Mouse (Mus musculus): ENCODE measurements around the gene Fbxo46. TPM values are rescaled to one million over a fixed set of nuclear protein-coding genes. Genes with fewer than 3 reads are reported as not detected.

Gene Fbxo46
- total RNA-seq, 2 experiments from 2014 or later = 15.0 to 15.4 TPM

DNA sequence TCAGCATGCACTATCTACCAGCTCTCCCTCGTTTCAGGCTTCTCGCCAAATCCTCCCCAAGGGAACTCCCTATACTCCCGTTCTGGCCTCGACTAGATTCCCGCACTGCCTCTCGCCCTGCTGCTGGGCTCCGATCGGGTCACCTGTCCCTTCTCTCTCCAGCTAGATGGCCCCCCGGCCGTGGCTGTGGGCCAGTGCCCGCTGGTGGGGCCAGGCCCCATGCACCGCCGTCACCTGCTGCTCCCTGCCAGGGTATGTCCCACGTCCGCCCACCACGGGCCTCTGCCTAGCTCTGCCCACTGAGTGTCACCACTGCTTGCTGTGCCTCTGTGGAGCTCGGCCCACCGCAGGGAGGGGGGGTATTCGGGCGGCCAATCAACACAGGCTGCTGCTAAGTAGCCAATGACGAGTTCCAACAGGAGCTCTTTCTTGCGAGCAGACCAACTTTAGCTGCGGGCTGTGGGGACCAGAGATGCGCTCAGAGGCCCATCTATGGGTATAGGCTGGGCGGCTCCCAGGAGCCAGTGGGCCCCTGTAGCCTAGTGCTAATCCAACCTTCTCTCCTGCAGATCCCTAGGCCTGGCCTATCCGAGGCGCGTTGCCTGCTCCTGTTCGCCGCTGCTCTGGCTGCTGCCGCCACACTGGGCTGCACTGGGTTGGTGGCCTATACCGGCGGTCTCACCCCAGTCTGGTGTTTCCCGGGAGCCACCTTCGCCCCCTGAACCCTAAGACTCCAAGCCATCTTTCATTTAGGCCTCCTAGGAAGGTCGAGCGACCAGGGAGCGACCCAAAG lies 27.1 kb upstream of the Fbxo46 start:
- peak in 1 of 2 experiments; percentile 48 for DNase-seq (ENCODE audit: low spot score in 2 of 2)

DNA sequence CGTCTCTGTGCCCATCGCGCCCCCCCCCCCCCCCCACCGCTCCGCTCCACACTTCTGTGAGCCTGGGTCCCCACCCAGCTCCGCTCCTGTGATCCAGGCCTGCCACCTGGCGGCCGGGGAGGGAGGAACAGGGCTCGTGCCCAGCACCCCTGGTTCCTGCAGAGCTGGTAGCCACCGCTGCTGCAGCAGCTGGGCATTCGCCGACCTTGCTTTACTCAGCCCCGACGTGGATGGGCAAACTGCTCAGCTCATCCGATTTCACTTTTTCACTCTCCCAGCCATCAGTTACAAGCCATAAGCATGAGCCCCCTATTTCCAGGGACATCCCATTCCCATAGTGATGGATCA lies 26.5 kb upstream of the Fbxo46 start:
- peak in 1 of 2 experiments; percentile 75 for DNase-seq (ENCODE audit: low spot score in 2 of 2)

GRCm38 (mm10) chr7:19093537-19094385 lies 25.9 kb upstream of the Fbxo46 start:
- DNase-seq (ENCODE audit: low spot score in 2 of 2) = peak; percentile 62 to 78

DNA sequence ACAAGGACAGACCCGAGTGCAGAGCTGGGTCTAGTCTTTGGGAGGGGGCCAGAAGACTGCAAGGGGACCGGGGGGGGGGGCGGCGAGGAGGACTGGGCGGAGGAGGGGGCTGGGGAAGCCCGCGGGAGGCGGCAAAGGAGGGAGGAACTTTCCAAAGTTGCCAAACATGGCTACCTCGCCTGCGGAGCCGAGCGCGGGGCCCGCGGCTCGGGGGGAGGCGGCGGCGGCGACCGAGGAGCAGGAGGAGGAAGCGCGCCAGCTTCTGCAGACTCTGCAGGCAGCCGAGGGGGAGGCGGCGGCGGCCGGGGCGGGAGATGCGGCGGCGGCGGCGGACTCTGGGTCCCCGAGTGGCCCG lies 25.2 kb upstream of the Fbxo46 start, which contains the start of gene Six5:
Six5 (plus strand) TSS at position 124 of the 355 bp plus-strand sequence.
- DNase-seq (ENCODE audit: low spot score in 2 of 2) = no peak

GRCm38 (mm10) chr7:19094826-19095750 lies 24.6 kb upstream of the Fbxo46 start:
- no peak for DNase-seq (ENCODE audit: low spot score in 2 of 2)

DNA sequence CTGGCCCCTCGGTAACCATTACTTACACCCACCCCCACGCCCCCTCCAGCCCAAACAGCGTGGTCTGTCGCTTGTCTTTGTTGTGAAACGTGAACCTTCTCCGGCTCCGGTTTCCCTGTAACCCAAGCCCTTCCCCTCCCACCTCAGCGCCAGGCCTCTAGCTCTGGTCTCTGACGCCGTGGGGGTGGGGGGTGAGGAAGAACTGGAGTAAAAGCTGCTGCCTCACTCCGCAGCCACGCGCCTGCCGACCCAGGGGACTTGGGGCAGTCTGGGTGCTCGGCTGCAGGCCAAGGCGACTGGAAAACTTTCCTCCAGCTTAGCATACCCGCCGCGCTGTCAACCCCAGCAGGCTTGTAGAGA lies 23.9 kb upstream of the Fbxo46 start:
- DNase-seq (ENCODE audit: low spot score in 2 of 2) = no peak

GRCm38 (mm10) chr7:19096421-19096976 lies 23.2 kb upstream of the Fbxo46 start:
- DNase-seq (ENCODE audit: low spot score in 2 of 2) = no peak

DNA sequence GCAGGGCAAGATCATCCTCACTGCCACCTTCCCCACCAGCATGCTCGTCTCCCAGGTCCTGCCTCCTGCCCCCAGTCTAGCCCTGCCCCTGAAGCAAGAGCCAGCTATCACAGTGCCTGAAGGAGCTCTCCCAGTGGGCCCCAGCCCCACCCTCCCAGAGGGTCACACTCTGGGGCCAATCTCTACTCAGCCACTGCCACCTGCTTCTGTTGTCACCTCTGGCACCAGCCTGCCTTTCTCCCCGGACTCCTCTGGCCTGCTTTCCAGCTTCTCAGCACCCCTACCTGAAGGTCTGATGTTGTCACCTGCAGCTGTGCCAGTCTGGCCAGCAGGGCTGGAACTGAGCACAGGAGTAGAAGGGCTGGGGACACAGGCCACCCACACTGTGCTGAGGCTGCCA lies 22.4 kb upstream of the Fbxo46 start:
- no peak for DNase-seq (ENCODE audit: low spot score in 2 of 2)

GRCm38 (mm10) chr7:19097863-19098262 lies 21.8 kb upstream of the Fbxo46 start:
- no peak for DNase-seq (ENCODE audit: low spot score in 2 of 2)

GRCm38 (mm10) chr7:19098811-19099210 lies 20.8 kb upstream of the Fbxo46 start:
- DNase-seq (ENCODE audit: low spot score in 2 of 2) = no peak

DNA sequence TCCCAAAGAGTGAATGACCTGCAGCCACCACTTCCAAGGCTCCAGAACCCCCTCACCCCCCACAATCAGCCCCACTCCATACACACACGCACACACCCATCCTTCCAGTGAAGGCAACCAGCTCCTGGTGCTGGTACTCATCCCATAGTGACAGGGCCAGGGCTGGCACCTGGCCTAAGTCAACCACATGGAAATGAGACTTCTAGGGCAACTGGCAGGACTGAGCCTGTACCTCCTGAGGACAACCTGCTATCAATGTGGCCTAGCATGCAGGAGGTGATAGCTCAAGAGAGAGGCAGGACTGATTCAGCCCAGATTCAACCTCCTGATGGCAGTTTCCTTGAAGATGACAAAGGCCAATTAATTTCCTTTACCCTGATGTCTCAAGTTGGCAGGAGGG lies 19.4 kb upstream of the Fbxo46 start:
- no peak for DNase-seq (ENCODE audit: low spot score in 2 of 2)

DNA sequence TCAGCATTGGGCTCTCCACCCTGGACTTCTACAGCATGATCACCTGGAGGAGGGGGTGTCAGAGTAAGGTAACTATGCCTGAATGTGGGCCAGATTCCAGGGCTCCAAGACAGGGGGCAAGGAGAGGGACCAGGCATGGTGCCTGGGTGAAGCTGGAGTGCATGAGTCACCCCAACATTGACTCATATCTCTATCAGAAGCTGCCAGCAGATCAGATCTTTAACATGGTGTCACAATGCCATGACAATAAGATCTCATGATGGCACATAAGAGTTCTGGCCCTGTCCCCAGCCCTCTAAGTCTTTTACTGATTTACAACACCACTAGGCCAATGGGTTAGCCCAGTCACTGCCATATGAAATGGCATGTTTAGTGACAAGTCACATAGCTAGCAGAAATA lies 15.9 kb upstream of the Fbxo46 start:
- DNase-seq (ENCODE audit: low spot score in 2 of 2) = no peak

GRCm38 (mm10) chr7:19104486-19104885 lies 15.2 kb upstream of the Fbxo46 start:
- no peak for DNase-seq (ENCODE audit: low spot score in 2 of 2)

DNA sequence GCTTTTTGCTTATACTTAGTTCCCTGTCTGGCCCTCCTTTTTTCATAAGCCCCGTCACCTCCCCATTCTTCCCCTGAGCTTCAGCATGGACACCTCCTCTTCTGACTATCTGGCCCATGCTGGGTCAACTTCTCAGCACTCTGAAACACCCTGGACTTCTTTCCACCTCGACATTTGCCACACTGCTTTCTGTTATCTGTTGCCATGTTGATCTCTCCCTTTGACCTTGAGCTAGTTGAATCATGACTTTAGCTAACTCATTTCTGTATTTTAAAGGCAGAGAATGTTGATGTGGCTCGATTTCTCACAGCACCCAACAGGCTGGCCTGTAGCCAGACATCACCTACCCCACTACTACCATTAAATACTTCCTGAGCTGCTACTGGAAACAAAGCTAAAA lies 12.2 kb upstream of the Fbxo46 start:
- DNase-seq (ENCODE audit: low spot score in 2 of 2) = no peak

- DNase-seq (ENCODE audit: low spot score in 2 of 2) = no peak
These were observed 10.1 kb upstream of the Fbxo46 start for GRCm38 (mm10) chr7:19109565-19109964.

DNA sequence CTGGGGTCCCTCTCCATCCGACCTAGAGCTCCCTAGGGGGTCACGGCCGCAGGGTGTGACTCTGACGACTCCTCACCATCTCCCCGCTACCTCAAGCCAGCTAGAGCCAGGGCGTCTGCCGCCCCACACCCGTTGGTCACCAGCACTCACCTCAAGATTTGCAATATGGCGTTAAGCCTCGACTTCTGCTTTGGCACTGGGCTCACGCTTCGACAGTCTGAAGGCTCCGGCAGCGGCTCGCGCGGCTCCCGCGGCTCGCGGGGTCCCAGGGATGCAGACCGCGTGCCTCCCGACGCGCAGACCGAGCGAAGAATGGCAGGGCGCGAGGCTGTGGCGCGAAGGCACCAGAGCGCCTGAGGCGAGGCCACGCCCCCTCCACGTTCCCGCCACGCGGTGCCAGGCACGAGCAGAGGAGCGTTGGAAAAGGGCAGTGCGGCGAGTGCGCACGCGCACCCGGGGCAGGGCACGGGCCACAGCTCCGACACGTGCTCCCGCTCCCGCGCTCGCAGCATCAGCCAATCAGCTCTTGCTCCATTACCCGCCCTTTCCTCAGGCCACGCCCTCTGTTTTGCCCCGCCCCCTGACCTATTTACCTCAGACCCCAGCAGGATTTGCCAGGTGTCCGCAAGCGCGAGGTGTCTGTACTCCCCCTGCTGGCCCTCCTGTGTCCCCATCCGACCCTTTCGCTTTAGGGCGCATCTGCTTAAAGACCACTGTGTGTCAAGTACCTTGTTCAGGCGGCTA lies 1.5 kb upstream of the Fbxo46 start, which contains the start of gene Gm4969:
Gm4969 (minus strand) TSS at position 341 of the 744 bp plus-strand sequence.
- DNase-seq (ENCODE audit: low spot score in 2 of 2) = peak in 1 of 2 experiments; percentile 37

DNA sequence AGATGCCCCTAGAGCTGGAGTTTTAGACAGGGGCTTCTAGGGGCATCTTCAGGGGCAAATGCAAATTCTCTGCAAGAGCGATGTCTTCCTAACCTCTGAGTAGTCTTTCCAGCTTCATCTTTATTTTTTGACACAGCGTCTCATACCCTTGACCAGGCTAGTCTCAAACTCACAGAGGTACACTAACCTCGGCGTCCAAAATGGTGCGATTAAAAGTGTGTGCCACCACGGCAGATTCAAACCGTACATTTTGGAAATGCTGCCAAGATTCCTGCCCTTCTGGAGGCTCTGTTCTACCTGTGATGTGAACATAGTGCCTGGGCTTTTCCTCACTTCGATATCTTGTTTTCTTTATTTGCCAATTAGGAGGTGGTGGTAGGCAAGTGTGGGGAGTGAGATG lies 576 bp upstream of the Fbxo46 start:
- DNase-seq (ENCODE audit: low spot score in 2 of 2) = no peak

- DNase-seq (ENCODE audit: low spot score in 2 of 2) = no peak
These were observed 2.0 kb downstream of the Fbxo46 start for GRCm38 (mm10) chr7:19121686-19122085.

- DNase-seq (ENCODE audit: low spot score in 2 of 2) = no peak
These were observed 5.1 kb downstream of the Fbxo46 start for GRCm38 (mm10) chr7:19124713-19125112.

- DNase-seq (ENCODE audit: low spot score in 2 of 2) = no peak
These were observed 8.1 kb downstream of the Fbxo46 start for GRCm38 (mm10) chr7:19127744-19128143.
